Mouse (Mus musculus) stomach, postnatal 0 days (tissue): ENCODE measurements around the gene Slc10a4.

Experiments used
- CTCF ChIP-seq: IDR thresholded peaks from 2 replicates; pipeline ENCODE4 v1.5.1; 2016; ENCODE audit warnings: antibody characterized with exemption, low read depth, mild to moderate bottlenecking, moderate library complexity
- EP300 ChIP-seq: optimal IDR thresholded peaks from 2 replicates; pipeline ENCODE3; 2016; ENCODE audit warnings: antibody characterized with exemption

DNA sequence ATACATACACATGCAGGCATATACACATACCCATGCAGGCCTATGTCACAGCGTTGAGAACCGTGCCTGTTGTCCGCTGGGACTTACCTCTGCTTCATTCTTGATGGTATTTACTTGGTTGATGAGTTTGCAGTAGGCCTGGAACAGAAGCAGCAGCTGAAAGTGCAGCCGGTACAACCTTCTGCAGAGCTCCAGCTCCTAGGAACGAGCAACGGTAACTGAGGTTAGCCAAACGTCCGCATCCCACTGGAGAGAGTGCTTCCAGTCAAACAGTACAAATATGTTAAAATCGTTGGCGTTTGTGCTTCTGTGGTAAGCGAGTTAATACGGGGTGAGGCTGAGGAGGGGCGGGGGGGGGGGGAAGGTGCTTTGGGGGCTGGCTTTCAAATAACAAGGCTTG is 17.1 kb downstream of the Slc10a4 start:
- no peak for TF ChIP-seq CTCF
- no peak for TF ChIP-seq EP300
